Mouse (Mus musculus): ENCODE data around the gene Aldh3b2. TPM values are rescaled to one million over a fixed set of nuclear protein-coding genes. Genes with fewer than 3 reads are reported as not detected.
"Not testable (repeated sequence)": the region's sequence is repeated elsewhere in the genome, so short reads cannot be mapped to it uniquely, and the experiment has no call there.

The Aldh3b2 gene
- polyA plus RNA-seq, 1 experiment from 2014 or later = 0.86 TPM

- 53% methylated on average over 4 of the region's 4 CpGs for WGBS
- no peak overlapping the region for H3K9ac ChIP-seq (ENCODE audit: low read length)
Observed at GRCm38 (mm10) chr19:3955804-3956203, 16.3 kb upstream of the Aldh3b2 start.

GRCm38 (mm10) chr19:3957296-3958036, 14.7 kb upstream of the Aldh3b2 start:
- H3K9me3 ChIP-seq (ENCODE audit: control insufficient read depth, low read length); H3K4me1 ChIP-seq (ENCODE audit: control insufficient read depth, insufficient read depth, low read length); H3K9ac ChIP-seq (ENCODE audit: low read length); H3K4me2 ChIP-seq (ENCODE audit: low read depth); H3K27me3 ChIP-seq (ENCODE audit: control insufficient read depth, insufficient read depth, low read length); H3K27ac ChIP-seq (ENCODE audit: low read depth, low read length); DNase-seq (ENCODE audit: low spot score); H3K36me3 ChIP-seq (ENCODE audit: control insufficient read depth, insufficient read depth, low read length); ATAC-seq (ENCODE audit: insufficient read depth, low FRiP score, low TSS enrichment); H3K4me3 ChIP-seq (ENCODE audit: low read depth, low read length): not testable (repeated sequence)
- 77% methylated on average over 4 of the region's 5 CpGs for WGBS

More at GRCm38 (mm10) chr19:3955804-3956203, 16.3 kb upstream of the Aldh3b2 start:
- Histone ChIP-seq H3K27me3 (ENCODE audit: control insufficient read depth, insufficient read depth, low read length) (no peaks in the 10 kb centered on the region), H3K4me3 (ENCODE audit: low read depth, low read length) (no peak overlapping the region), H3K27ac (ENCODE audit: low read depth, low read length) (no peak overlapping the region), H3K4me1 (ENCODE audit: control insufficient read depth, insufficient read depth, low read length) (no peaks in the 10 kb centered on the region), H3K4me2 (ENCODE audit: low read depth) (no peak overlapping the region), H3K9me3 (ENCODE audit: control insufficient read depth, low read length) (no peaks in the 10 kb centered on the region), H3K36me3 (ENCODE audit: control insufficient read depth, insufficient read depth, low read length) (no peaks in the 10 kb centered on the region)
- DNase-seq (ENCODE audit: low spot score) (no peak), ATAC-seq (ENCODE audit: insufficient read depth, low FRiP score, low TSS enrichment) (no peak)

GRCm38 (mm10) chr19:3958470-3958869, 13.7 kb upstream of the Aldh3b2 start, which contains the start of gene Aldh3b3:
Aldh3b3 (plus strand) TSS chr19:3958645.
- no peak within 1 kb of the TSS for H3K4me2 ChIP-seq (ENCODE audit: low read depth)
- ATAC-seq (ENCODE audit: insufficient read depth, low FRiP score, low TSS enrichment) (no peak), DNase-seq (ENCODE audit: low spot score) (no peak)
- H3K4me3 ChIP-seq (ENCODE audit: low read depth, low read length) = no peak within 1 kb of the TSS
- H3K9me3 ChIP-seq (ENCODE audit: control insufficient read depth, low read length) = no peaks in the 10 kb centered on the region
- H3K27me3 ChIP-seq (ENCODE audit: control insufficient read depth, insufficient read depth, low read length) = no peaks in the 10 kb centered on the region
- H3K9ac ChIP-seq (ENCODE audit: low read length) = no peak within 1 kb of the TSS
- H3K36me3 ChIP-seq (ENCODE audit: control insufficient read depth, insufficient read depth, low read length) = no peaks in the 10 kb centered on the region
- no peaks in the 10 kb centered on the region for H3K4me1 ChIP-seq (ENCODE audit: control insufficient read depth, insufficient read depth, low read length)
- H3K27ac ChIP-seq (ENCODE audit: low read depth, low read length) = no peak within 1 kb of the TSS
- 80% methylated on average over 4 of the region's 4 CpGs for WGBS

GRCm38 (mm10) chr19:3959030-3959429, 13.1 kb upstream of the Aldh3b2 start:
- ATAC-seq (ENCODE audit: insufficient read depth, low FRiP score, low TSS enrichment) = no peak
- H3K4me3 ChIP-seq (ENCODE audit: low read depth, low read length) = no peak overlapping the region
- no peaks in the 10 kb centered on the region for H3K27me3 ChIP-seq (ENCODE audit: control insufficient read depth, insufficient read depth, low read length)
- H3K36me3 ChIP-seq (ENCODE audit: control insufficient read depth, insufficient read depth, low read length) = no peaks in the 10 kb centered on the region
- H3K4me2 ChIP-seq (ENCODE audit: low read depth) = no peak overlapping the region
- no peaks in the 10 kb centered on the region for H3K9me3 ChIP-seq (ENCODE audit: control insufficient read depth, low read length)
- H3K4me1 ChIP-seq (ENCODE audit: control insufficient read depth, insufficient read depth, low read length) = no peaks in the 10 kb centered on the region
- no peak overlapping the region for H3K9ac ChIP-seq (ENCODE audit: low read length)
- DNase-seq (ENCODE audit: low spot score) = no peak
- no peak overlapping the region for H3K27ac ChIP-seq (ENCODE audit: low read depth, low read length)

- no peak for ATAC-seq (ENCODE audit: insufficient read depth, low FRiP score, low TSS enrichment)
- 94% methylated on average over 5 of the region's 5 CpGs for WGBS
- Histone ChIP-seq H3K4me2 (ENCODE audit: low read depth) (no peak overlapping the region), H3K9me3 (ENCODE audit: control insufficient read depth, low read length) (no peaks in the 10 kb centered on the region), H3K4me3 (ENCODE audit: low read depth, low read length) (no peak overlapping the region), H3K27ac (ENCODE audit: low read depth, low read length) (no peak overlapping the region), H3K27me3 (ENCODE audit: control insufficient read depth, insufficient read depth, low read length) (no peaks in the 10 kb centered on the region), H3K4me1 (ENCODE audit: control insufficient read depth, insufficient read depth, low read length) (no peaks in the 10 kb centered on the region), H3K9ac (ENCODE audit: low read length) (no peak overlapping the region), H3K36me3 (ENCODE audit: control insufficient read depth, insufficient read depth, low read length) (no peaks in the 10 kb centered on the region)
- DNase-seq (ENCODE audit: low spot score) = no peak
Observed at GRCm38 (mm10) chr19:3960211-3960610, 11.9 kb upstream of the Aldh3b2 start.

GRCm38 (mm10) chr19:3961805-3962204, 10.3 kb upstream of the Aldh3b2 start:
- not testable (repeated sequence) for H3K4me1 ChIP-seq (ENCODE audit: control insufficient read depth, insufficient read depth, low read length); H3K36me3 ChIP-seq (ENCODE audit: control insufficient read depth, insufficient read depth, low read length); H3K27ac ChIP-seq (ENCODE audit: low read depth, low read length); H3K27me3 ChIP-seq (ENCODE audit: control insufficient read depth, insufficient read depth, low read length); ATAC-seq (ENCODE audit: insufficient read depth, low FRiP score, low TSS enrichment); H3K9ac ChIP-seq (ENCODE audit: low read length); H3K9me3 ChIP-seq (ENCODE audit: control insufficient read depth, low read length); H3K4me2 ChIP-seq (ENCODE audit: low read depth); H3K4me3 ChIP-seq (ENCODE audit: low read depth, low read length); DNase-seq (ENCODE audit: low spot score)
- WGBS = 88% methylated on average over 6 of the region's 6 CpGs

DNA sequence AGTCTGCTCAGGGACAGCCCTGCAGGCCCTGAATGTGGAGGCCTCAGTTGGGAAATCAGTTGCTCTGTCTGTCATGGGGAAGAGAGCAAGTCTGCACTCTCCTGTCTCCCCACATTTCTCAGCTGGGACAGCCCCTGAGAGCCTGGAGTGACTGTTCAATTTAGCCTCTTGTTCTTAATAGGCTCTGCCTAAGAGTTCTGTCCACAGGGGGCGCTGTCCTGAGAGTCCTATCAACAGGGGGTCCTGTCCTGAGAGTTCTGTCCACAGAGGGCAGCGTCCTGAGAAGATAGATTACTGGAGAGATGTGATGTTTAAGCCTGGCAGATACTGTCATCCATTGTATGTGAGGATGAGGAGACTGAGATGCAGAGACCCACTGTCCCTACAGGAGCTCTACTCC, 9.7 kb upstream of the Aldh3b2 start:
- H3K9ac ChIP-seq (ENCODE audit: low read length) = no peak overlapping the region
- no peak overlapping the region for H3K4me3 ChIP-seq (ENCODE audit: low read depth, low read length)
- no peaks in the 10 kb centered on the region for H3K9me3 ChIP-seq (ENCODE audit: control insufficient read depth, low read length)
- DNase-seq (ENCODE audit: low spot score) (no peak), ATAC-seq (ENCODE audit: insufficient read depth, low FRiP score, low TSS enrichment) (no peak)
- no peaks in the 10 kb centered on the region for H3K27me3 ChIP-seq (ENCODE audit: control insufficient read depth, insufficient read depth, low read length)
- no peak overlapping the region for H3K27ac ChIP-seq (ENCODE audit: low read depth, low read length)
- H3K4me2 ChIP-seq (ENCODE audit: low read depth) = no peak overlapping the region
- WGBS = 14% methylated on average over 2 of the region's 2 CpGs
- no peaks in the 10 kb centered on the region for H3K4me1 ChIP-seq (ENCODE audit: control insufficient read depth, insufficient read depth, low read length)
- no peaks in the 10 kb centered on the region for H3K36me3 ChIP-seq (ENCODE audit: control insufficient read depth, insufficient read depth, low read length)

DNA sequence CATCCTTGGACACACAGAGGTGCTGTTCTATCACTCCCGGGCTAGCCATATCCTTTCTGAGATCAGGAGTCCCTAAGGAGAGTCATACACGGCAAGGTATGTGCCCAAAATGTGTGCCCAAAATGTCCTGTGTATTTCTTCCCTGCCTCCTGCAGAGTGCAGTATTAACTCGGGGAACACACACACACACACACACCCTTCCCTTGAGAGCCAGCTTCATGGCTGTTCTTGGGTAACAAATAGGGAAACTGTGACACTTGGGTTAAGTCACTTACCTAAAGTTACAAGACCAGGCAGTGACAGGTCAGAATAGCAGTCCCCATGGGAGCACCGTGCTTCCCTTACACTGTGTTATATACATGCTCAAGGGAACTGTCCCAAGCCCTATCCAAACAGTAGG, 8.1 kb upstream of the Aldh3b2 start:
- no peak for ATAC-seq (ENCODE audit: insufficient read depth, low FRiP score, low TSS enrichment)

DNA sequence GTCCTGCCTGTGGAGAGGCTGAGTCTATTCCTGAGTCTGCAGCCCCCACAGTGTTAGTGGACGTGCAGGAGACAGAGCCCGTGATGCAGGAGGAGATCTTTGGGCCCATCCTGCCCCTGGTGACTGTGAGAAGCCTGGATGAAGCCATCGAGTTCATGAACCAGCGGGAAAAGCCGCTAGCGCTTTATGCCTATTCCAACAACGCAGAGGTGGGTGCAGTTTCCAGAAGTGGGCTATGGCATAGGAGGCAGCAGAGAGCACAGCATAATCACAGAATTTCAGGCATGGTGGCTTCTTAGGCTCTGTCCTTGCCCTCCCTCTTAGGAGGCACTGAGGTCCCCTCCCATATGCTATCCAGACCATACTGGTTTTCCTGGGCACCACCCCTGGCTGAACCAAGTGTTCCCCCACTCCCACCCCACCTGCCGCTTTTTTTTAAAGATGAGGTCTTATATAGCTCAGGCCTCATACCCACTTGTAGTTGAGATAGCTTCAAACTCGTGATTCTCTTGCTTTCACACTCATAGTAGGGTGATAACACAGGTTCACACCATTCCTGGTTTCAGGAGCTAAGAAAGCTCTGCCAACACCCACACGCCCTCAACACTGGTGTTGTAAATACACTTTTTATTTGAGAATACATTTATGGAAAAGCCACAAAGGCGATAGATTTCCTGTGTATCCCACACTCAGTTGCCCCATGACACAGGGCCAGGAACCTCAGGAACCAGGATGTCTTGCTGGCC, 5.6 kb upstream of the Aldh3b2 start:
- no peak for ATAC-seq (ENCODE audit: insufficient read depth, low FRiP score, low TSS enrichment)
- Histone ChIP-seq H3K4me1 (ENCODE audit: control insufficient read depth, insufficient read depth, low read length) (no peaks in the 10 kb centered on the region), H3K9me3 (ENCODE audit: control insufficient read depth, low read length) (no peaks in the 10 kb centered on the region), H3K4me2 (ENCODE audit: low read depth) (no peak overlapping the region), H3K9ac (ENCODE audit: low read length) (no peak overlapping the region), H3K4me3 (ENCODE audit: low read depth, low read length) (no peak overlapping the region), H3K27me3 (ENCODE audit: control insufficient read depth, insufficient read depth, low read length) (no peaks in the 10 kb centered on the region), H3K36me3 (ENCODE audit: control insufficient read depth, insufficient read depth, low read length) (no peaks in the 10 kb centered on the region), H3K27ac (ENCODE audit: low read depth, low read length) (no peak overlapping the region)
- WGBS = 70% methylated on average over 11 of the region's 11 CpGs
- no peak for DNase-seq (ENCODE audit: low spot score)

More for the DNA sequence above, 8.1 kb upstream of the Aldh3b2 start:
- no peak for DNase-seq (ENCODE audit: low spot score)
- no peaks in the 10 kb centered on the region for H3K27me3 ChIP-seq (ENCODE audit: control insufficient read depth, insufficient read depth, low read length)
- H3K36me3 ChIP-seq (ENCODE audit: control insufficient read depth, insufficient read depth, low read length) = no peaks in the 10 kb centered on the region
- no peak overlapping the region for H3K9ac ChIP-seq (ENCODE audit: low read length)
- H3K27ac ChIP-seq (ENCODE audit: low read depth, low read length) = no peak overlapping the region
- no peak overlapping the region for H3K4me2 ChIP-seq (ENCODE audit: low read depth)
- 77% methylated on average over 4 of the region's 4 CpGs for WGBS
- no peaks in the 10 kb centered on the region for H3K4me1 ChIP-seq (ENCODE audit: control insufficient read depth, insufficient read depth, low read length)
- H3K9me3 ChIP-seq (ENCODE audit: control insufficient read depth, low read length) = no peaks in the 10 kb centered on the region
- H3K4me3 ChIP-seq (ENCODE audit: low read depth, low read length) = no peak overlapping the region
